Mouse (Mus musculus) macrophage (primary cell): ENCODE results near the gene Idh2. TPM values are rescaled to one million over a fixed set of nuclear protein-coding genes. Genes with fewer than 3 reads are reported as not detected.
A peak's percentile ranks its signal among the peaks of the same experiment; 100 is the strongest.
"Not testable (repeated sequence)": the region's sequence is repeated elsewhere in the genome, so short reads cannot be mapped to it uniquely, and the experiment has no call there.

Experiments
- H3K27ac ChIP-seq: fragments of 350-480 bp; formaldehyde crosslinking; 2 replicates; pipeline ENCODE4 v1.9.0; 2021
- H3K36me3 ChIP-seq: fragments of 350-480 bp; formaldehyde crosslinking; 2 replicates; pipeline ENCODE4 v1.9.0; 2021; ENCODE audit errors: inconsistent target
- H3K4me3 ChIP-seq: fragments of 350-480 bp; formaldehyde crosslinking; 2 replicates; pipeline ENCODE4 v1.9.0; 2021; ENCODE audit errors: inconsistent target
- H3K79me2 ChIP-seq: fragments of 350-480 bp; formaldehyde crosslinking; 2 replicates; pipeline ENCODE4 v1.9.0; 2021; ENCODE audit errors: inconsistent target
- WGBS: methylation state at CpG from one replicate; pipeline ENCODE4 v1.1.7; 2026; ENCODE audit warnings: inconsistent platforms; ENCODE audit not compliant: missing documents; 5-methylcytosine and 5-hydroxymethylcytosine counted together
- polyA plus RNA-seq: library from polyadenylated mRNA; stranded (reverse); fragments of 250-400 nt; gene quantifications from 3 replicates; pipeline ENCODE4 v1.2.4, GENCODE M21; 2018; ENCODE audit warnings: inconsistent platforms

The Idh2 gene
- polyA plus RNA-seq, 1 experiment from 2014 or later: 88.0 TPM

DNA sequence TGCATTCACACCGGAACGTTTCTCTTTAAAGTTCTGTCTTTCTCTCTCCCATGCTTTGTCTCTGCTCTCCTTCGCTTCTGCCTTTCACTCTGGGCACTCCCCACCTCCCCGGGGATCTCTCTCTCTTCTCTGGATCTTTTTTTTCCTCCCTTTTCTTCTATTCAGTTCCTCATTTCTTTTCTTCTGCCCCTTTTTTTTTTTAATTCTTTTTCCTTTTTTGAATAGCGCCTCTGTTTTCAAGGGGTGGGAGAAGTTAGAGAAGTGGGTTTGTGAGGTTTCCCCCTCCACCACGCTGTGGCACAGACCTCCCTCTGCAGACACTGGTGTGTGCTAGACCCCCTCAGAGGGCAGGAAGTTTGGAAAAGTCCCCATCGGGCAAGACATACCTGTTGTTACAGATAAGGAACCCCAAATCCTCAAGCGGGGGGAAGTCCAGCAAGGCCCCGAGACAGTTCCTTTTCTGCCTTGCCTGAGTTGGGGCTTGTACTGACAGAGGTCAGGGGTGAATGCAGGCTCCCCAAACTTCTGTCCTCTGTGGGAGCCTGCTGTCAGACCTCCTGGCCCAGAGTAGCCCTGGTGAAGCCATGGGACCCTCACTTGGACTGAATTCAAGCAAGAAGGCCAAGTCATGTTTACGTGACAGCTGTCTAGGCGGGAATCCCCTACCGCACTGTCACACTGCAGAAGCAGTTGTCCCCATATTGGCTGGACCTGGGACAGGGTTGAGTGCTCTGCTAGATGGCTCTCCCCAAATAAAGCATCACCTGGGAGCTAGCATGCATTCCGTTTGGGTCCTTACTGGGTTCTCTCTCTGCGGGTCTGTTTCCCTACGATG lies 51.1 kb downstream of the Idh2 start:
- 42% methylated on average over 14 of the region's 15 CpGs for WGBS
- H3K36me3 ChIP-seq: peaks cover 6% of the 10 kb centered on the region; the same call in 1 of the 2 replicates
- peak overlapping the region; percentile 13; the same call in 1 of the 2 replicates for H3K27ac ChIP-seq
- H3K4me3 ChIP-seq: no peak overlapping the region
- peaks cover 100% of the 10 kb centered on the region for H3K79me2 ChIP-seq

DNA sequence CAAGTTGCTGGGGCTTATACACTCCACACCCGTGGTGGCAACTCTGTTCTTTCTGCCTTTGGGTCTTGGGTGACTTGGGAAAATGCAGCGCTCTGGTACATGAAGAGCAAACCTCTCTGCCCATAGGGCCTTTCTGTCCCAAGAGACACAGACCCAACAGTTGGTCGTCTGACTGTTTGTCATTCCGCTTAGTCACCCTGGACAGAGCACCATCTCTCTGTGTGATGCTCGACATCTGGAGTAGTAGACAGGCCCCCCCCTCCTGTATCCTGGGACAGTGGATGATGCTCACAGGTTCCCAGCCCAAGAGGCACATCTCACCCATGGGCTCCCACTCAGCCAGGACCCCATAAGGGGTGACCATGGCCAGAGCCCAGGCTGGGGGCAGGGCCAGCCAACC lies 51.9 kb downstream of the Idh2 start:
- WGBS: 45% methylated on average over 5 of the region's 5 CpGs
- peak overlapping the region; percentile 13; the same call in 1 of the 2 replicates for H3K27ac ChIP-seq
- peaks cover 100% of the 10 kb centered on the region for H3K79me2 ChIP-seq
- H3K36me3 ChIP-seq: peaks cover 6% of the 10 kb centered on the region; the same call in 1 of the 2 replicates
- H3K4me3 ChIP-seq: no peak overlapping the region

GRCm38 (mm10) chr7:80062083-80062826 lies 52.9 kb downstream of the Idh2 start:
- 88% methylated on average over 17 of the region's 17 CpGs for WGBS
- Histone ChIP-seq H3K36me3 (peaks cover 6% of the 10 kb centered on the region; the same call in 1 of the 2 replicates), H3K4me3 (no peak overlapping the region), H3K27ac (no peak overlapping the region), H3K79me2 (peaks cover 100% of the 10 kb centered on the region)

- Histone ChIP-seq H3K36me3 (peaks cover 6% of the 10 kb centered on the region; the same call in 1 of the 2 replicates), H3K27ac (peak overlapping the region; percentile 86)
- 96% methylated on average over 9 of the region's 10 CpGs for WGBS
These were observed 55.0 kb downstream of the Idh2 start for GRCm38 (mm10) chr7:80060012-80060778.

GRCm38 (mm10) chr7:80059064-80059838 lies 55.9 kb downstream of the Idh2 start:
- peak overlapping the region; percentile 86 for H3K27ac ChIP-seq
- 29% methylated on average over 10 of the region's 13 CpGs for WGBS
- H3K36me3 ChIP-seq: peaks cover 6% of the 10 kb centered on the region; the same call in 1 of the 2 replicates
- peaks cover 100% of the 10 kb centered on the region for H3K79me2 ChIP-seq
- H3K4me3 ChIP-seq: no peak overlapping the region

More at GRCm38 (mm10) chr7:80060012-80060778, 55.0 kb downstream of the Idh2 start:
- Histone ChIP-seq H3K4me3 (no peak overlapping the region), H3K79me2 (peaks cover 100% of the 10 kb centered on the region)

- H3K79me2 ChIP-seq: peaks cover 100% of the 10 kb centered on the region
- no peak overlapping the region for H3K4me3 ChIP-seq
- H3K36me3 ChIP-seq: peaks cover 6% of the 10 kb centered on the region; the same call in 1 of the 2 replicates
- peak overlapping the region; percentile 86 for H3K27ac ChIP-seq
- WGBS: 48% methylated on average over 4 of the region's 4 CpGs
These were observed 56.7 kb downstream of the Idh2 start for GRCm38 (mm10) chr7:80058405-80059063.

DNA sequence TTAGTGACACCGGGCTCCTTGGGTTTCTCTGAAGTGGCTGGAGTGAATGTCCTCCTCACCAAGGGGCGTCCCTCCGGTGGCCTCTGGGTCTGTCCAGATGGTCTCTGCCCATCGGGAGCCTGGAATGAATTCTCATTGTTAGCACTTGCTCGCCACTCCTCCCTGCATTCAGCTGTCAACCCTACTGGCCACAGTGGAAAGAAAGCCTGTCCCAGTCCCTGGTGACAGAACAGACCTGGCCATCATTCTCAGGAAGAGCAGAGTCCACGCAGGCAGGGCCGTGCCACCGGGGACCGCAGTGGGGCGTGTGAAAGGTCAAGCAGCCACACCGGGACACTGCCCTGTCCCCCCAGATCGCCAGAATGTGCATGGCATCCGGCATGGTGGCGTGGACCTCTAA lies 57.4 kb downstream of the Idh2 start:
- H3K27ac ChIP-seq: peak overlapping the region; percentile 86
- H3K36me3 ChIP-seq: peaks cover 6% of the 10 kb centered on the region; the same call in 1 of the 2 replicates
- H3K4me3 ChIP-seq: no peak overlapping the region
- WGBS: 64% methylated on average over 14 of the region's 14 CpGs
- H3K79me2 ChIP-seq: peaks cover 100% of the 10 kb centered on the region

- Histone ChIP-seq H3K27ac (peak overlapping the region; percentile 86), H3K36me3 (peaks cover 11% of the 10 kb centered on the region; the same call in 1 of the 2 replicates), H3K4me3 (no peak overlapping the region), H3K79me2 (peaks cover 100% of the 10 kb centered on the region)
- WGBS: 67% methylated on average over 4 of the region's 4 CpGs
These were observed 58.0 kb downstream of the Idh2 start for GRCm38 (mm10) chr7:80057002-80057691.

DNA sequence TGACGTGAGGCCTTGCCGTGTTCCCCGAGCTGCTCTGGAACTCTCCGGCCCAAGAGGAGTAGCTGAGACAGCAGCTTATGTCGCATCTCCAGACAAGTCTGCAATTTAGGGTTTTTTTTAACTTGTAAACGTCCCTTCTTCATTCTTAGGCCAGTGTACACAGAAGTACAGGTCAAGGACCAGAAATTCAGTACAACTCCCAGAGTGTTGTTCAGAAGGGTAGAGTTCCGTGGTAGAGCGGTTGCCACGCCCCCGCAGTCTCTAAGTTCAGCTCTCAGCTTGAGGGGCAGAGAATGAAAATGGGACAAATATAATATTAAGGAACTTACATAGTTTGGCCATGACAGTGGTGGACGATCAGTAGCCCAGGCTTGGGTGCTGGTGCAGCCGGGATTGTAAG lies 59.4 kb downstream of the Idh2 start:
- peak overlapping the region; percentile 86 for H3K27ac ChIP-seq
- 76% methylated on average over 12 of the region's 12 CpGs for WGBS
- H3K4me3 ChIP-seq: no peak overlapping the region
- H3K36me3 ChIP-seq: peaks cover 13% of the 10 kb centered on the region; the same call in 1 of the 2 replicates
- peaks cover 100% of the 10 kb centered on the region for H3K79me2 ChIP-seq

- Histone ChIP-seq H3K27ac (no peak overlapping the region), H3K79me2 (peaks cover 100% of the 10 kb centered on the region), H3K36me3 (peaks cover 7% of the 10 kb centered on the region; the same call in 1 of the 2 replicates), H3K4me3 (no peak overlapping the region)
- WGBS: 92% methylated on average over 9 of the region's 9 CpGs
These were observed 62.0 kb downstream of the Idh2 start for GRCm38 (mm10) chr7:80053147-80053546.

DNA sequence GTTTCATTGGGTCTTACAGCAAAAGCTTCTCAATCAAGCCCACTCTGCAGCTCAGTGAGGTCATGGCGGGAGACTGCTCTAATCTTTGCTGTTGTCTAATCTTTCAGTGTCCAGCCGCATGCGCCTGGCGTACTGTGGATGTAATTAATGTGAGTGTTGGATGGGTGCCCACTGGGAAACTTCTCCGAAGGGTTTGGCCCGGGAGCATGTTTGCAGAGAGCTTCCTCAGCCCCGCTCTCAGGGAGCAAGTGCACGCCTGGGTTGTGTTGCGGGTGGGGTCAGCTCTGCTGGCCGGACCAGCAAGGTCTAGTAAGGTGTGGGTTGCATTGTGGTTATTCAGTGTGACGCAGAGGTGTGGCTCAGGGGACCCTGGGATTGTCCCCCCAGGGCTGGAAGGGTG lies 62.9 kb downstream of the Idh2 start:
- H3K36me3 ChIP-seq: peaks cover 7% of the 10 kb centered on the region; the same call in 1 of the 2 replicates
- H3K4me3 ChIP-seq: no peak overlapping the region
- 97% methylated on average over 8 of the region's 11 CpGs for WGBS
- no peak overlapping the region for H3K27ac ChIP-seq
- peaks cover 100% of the 10 kb centered on the region for H3K79me2 ChIP-seq

GRCm38 (mm10) chr7:80051835-80052234 lies 63.4 kb downstream of the Idh2 start:
- H3K79me2 ChIP-seq: peaks cover 100% of the 10 kb centered on the region
- 88% methylated on average over 6 of the region's 6 CpGs for WGBS
- H3K36me3 ChIP-seq: peaks cover 7% of the 10 kb centered on the region; the same call in 1 of the 2 replicates
- no peak overlapping the region for H3K4me3 ChIP-seq
- no peak overlapping the region for H3K27ac ChIP-seq

GRCm38 (mm10) chr7:80050382-80050781 lies 64.8 kb downstream of the Idh2 start:
- not testable (repeated sequence) for H3K36me3 ChIP-seq, H3K4me3 ChIP-seq, H3K27ac ChIP-seq
- 100% methylated on average over 1 of the region's 1 CpGs for WGBS
- H3K79me2 ChIP-seq: peaks cover 100% of the 10 kb centered on the region
